Mouse (Mus musculus): ENCODE measurements around the gene Slco2a1.
A peak's percentile ranks its signal among the peaks of the same experiment; 100 is the strongest.

Slco2a1 gene

DNA sequence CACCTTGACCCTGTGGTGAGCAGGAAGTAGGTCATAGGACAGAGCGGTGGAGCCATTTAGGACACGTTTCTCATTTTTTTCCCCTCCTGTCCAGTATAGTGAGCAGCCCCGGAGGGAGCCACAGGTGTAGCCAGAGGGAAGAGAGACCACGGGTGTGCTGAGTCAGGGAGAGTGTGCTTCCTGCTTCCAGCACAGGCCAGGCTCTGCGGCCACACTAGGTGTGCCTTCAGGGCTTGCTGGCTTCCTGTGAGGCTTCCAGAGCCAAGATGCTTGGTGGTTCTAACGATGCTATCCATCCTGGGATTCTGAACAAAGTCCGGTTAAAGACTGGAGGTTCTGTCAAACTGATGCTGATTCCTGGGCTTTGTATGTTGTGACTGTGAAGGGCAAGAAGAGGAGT, 133.0 kb downstream of the Slco2a1 start:
- DNase-seq: peak; percentile 71

DNA sequence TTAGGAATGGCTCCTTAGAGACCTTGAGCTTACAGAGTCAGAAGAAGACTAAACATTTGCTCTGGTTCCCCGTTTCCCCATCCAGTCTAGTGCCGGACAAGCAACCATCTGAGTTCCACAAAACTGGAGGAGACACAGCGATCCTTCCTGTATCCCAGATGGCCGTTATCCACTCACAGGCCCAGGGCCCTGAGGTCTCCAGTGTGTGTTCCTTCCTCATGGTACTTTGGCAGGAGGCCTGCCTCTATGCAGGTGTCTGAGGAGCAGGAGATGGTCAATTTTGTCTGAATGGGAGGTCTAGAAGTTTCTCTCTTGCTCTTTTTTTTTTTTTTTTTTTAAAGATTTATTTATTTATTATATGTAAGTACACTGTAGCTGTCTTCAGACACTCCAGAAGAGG, 136.2 kb downstream of the Slco2a1 start:
- no peak for DNase-seq

DNA sequence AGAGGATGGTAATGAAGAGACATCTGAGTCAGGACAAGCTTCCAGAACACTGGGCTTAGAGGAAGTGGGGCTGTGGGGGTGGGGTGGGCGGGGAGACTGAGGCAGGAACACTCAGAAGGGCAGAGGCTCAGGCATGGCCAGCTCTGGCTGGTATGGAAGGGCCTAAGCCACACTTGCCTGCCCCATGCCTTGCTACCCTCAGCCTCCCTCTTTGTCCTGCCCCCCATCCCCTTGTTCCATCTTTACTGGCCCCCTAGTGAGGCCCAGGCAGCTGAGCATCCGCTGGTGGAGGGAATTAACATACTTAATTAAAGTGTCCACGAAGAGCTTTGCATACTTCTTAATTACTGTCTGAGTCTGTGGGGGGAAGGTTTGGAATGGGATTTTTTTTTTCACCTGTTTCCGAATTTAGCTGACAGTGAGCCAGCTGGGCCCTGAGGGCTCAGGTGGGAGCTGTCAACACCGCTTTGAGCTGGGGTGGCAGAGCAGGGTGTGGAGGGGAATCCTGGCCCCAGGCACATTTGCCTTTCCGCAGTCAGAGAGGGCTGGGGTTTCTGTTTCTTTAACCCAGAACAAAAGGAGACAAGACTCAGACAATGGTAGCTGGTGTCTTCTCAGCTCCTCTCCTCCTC, 145.1 kb downstream of the Slco2a1 start:
- DNase-seq: no peak

DNA sequence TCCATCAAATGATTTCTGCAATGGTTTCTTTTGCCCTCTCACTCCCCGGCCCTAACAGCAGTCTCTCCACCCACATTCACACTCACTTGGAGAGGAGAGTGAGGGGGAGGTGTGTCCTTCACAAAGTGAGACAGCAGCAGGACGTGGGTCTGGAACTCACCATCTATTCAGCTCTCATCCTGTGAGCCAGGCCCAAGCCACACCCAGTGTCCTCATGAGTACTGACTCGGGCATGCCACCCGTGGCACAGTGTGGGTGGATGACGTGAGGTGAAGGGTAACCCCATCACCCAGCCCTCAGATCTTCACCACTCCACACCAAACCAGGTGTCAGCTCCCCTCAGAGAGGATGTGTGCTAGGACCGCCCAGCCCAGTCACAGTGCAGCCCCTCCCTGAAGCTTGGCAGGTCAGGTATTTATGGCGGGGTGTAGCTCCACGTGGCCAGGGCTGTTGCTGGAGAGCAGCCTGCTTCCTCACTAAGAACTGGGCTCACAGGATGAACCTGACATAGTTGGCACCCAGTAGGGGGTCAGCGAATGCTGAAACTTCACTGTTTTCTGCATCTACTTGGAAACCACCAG, 146.0 kb downstream of the Slco2a1 start:
- no peak for DNase-seq

DNA sequence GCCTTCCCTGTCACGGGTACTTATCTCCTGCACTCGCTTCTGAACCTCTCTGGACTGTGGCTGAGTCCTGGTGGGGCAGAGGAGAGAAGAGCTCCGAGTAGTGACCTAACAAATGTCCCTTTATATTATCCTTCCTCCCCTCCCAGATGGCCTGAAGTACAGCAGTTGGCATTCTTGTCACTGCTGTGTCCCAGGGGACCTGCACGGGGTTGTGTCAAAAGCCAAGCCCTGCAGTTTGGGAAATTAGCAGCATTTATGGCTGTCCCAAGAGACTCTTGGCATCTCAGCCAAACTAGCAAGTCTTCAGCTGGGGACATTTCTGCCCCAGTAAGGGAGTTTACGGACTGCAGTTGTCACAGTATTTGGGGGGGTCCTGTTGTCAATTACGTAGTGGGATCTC, 151.0 kb downstream of the Slco2a1 start:
- no peak for DNase-seq

DNA sequence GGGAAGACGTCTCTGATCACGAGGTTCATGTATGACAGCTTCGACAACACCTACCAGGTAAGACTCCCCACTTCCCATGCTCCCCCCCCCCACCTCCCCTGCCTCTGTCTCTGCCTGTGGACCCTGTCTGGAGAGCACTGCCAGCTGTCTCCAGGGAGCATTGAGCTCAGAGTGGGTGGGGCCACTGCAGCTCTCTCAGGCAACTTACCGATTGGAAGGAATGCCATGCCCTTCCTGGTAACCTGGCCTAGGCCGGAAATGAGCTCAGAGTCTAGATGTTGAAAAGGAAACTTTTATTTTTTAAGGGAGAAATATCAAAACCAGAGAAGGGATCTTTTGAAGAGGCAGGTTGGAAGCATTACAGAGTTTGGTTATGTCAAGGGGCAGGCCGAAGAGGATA, 151.9 kb downstream of the Slco2a1 start:
- DNase-seq: no peak

DNA sequence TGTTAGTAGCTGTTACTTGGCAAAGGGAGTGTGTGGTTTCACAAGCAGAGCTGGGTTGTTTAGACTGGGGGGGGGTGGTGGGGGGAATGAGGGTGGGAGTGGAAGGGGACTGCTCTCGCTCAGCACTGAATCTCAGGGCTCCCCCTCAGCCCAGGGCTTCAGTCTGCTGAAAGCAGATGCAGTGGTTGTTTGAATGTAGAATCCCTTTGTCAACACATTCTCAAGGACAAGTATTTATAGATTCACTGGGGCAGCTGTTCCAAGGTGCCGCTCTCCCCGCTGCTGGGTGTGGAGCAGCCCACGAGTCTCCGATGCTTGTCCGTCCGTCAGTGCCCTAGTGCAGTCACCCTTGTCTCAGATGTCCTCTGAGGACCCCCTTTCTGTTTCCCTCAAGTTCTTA, 152.8 kb downstream of the Slco2a1 start:
- DNase-seq: no peak

DNA sequence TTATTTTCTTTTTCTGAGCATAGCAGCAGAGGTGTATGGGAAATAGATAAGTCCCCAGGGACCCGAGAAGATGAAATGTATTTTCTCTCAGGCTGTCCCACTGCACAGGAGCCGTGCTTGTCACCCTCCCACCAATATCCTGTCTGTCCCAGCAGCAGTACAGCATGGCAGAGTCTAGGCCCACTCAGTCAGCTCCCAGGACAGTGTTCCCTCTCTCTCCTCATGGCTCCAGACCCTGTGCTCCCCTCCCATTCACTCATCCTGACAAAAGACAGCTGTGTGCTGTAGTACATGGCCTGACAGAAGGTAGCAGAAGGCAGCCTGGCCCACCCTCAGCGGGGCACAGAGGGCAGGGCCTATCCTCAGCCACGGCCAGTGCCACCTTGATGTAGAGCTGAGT, 155.4 kb downstream of the Slco2a1 start:
- DNase-seq: no peak

DNA sequence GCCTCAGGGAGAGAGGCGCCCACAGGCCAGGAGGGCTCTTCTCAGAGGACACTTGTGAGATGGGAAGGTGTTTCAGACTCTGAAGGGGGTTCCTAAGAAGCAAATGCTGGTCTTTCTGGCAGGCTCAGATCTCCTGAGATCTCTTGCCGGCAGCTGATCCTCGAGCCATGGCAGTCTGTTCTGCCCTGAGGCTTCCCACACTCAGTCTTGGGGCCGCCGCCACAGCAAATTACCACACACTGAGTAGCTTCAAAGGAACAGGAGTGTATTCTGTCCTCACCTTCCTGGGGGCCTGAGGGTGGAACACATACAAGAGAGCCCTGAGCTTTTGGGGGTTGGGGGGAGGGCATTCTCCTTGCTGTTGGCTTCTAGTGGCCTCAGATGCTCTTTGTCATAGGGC, 156.8 kb downstream of the Slco2a1 start:
- no peak for DNase-seq
